Mouse (Mus musculus): ENCODE measurements around the gene Tet1. TPM values are rescaled to one million over a fixed set of nuclear protein-coding genes. Genes with fewer than 3 reads are reported as not detected.
A peak's percentile ranks its signal among the peaks of the same experiment; 100 is the strongest.
"Not testable (repeated sequence)": the region's sequence is repeated elsewhere in the genome, so short reads cannot be mapped to it uniquely, and the experiment has no call there.

Tet1 gene
- polyA plus RNA-seq (2015; fragmentation: Nextera tagmentation; extraction: Ambion mirVana) = 22.7 and 26.9 TPM in 2 replicates

GRCm38 (mm10) chr10:62908896-62909295 is at the start of gene Tet1:
Tet1 (minus strand) TSS chr10:62908996.
- not testable (repeated sequence) for H3K4me3 ChIP-seq (ENCODE audit: low read length); H3K4me1 ChIP-seq (ENCODE audit: control insufficient read depth, insufficient read depth, low read length); H3K4me2 ChIP-seq (ENCODE audit: low read depth, low read length); H3K27ac ChIP-seq (ENCODE audit: low read length); H3K36me3 ChIP-seq (ENCODE audit: control insufficient read depth, insufficient read depth); H3K9me3 ChIP-seq (replicated peaks; ENCODE audit: control insufficient read depth, low read length); H3K9ac ChIP-seq (ENCODE audit: low read length); H3K27me3 ChIP-seq (ENCODE audit: control insufficient read depth, insufficient read depth, low read length); ATAC-seq (replicated peaks; ENCODE audit: extremely low read depth, insufficient read depth, low FRiP score)
- WGBS = no CpG with 5 or more reads among the region's 1 CpGs

- WGBS = 95% methylated on average over 7 of the region's 7 CpGs
- no peak overlapping the region for H3K9ac ChIP-seq (ENCODE audit: low read length)
- H3K4me1 ChIP-seq (ENCODE audit: control insufficient read depth, insufficient read depth, low read length) = 0 out of 2 replicates have a peak, but pooled peaks cover 2% of the 10 kb centered on the region
- peaks cover 21% of the 10 kb centered on the region for H3K36me3 ChIP-seq (ENCODE audit: control insufficient read depth, insufficient read depth)
- ATAC-seq (replicated peaks; ENCODE audit: extremely low read depth, insufficient read depth, low FRiP score) = no peak
- H3K9me3 ChIP-seq (replicated peaks; ENCODE audit: control insufficient read depth, low read length) = no peaks in the 10 kb centered on the region
- H3K27me3 ChIP-seq (ENCODE audit: control insufficient read depth, insufficient read depth, low read length) = no peaks in the 10 kb centered on the region
- H3K27ac ChIP-seq (ENCODE audit: low read length) = no peak overlapping the region
- H3K4me2 ChIP-seq (ENCODE audit: low read depth, low read length) = no peak overlapping the region
- H3K4me3 ChIP-seq (ENCODE audit: low read length) = no peak overlapping the region
These were observed 39.8 kb upstream of the Tet1 start for GRCm38 (mm10) chr10:62948551-62948950.

- peak within 1 kb of the TSS; percentile 61 for H3K4me3 ChIP-seq (ENCODE audit: low read length)
- H3K4me2 ChIP-seq (ENCODE audit: low read depth, low read length) = peak within 1 kb of the TSS; percentile 72
- under 1% methylated on average over 68 of the region's 68 CpGs for WGBS
- no peaks in the 10 kb centered on the region for H3K9me3 ChIP-seq (replicated peaks; ENCODE audit: control insufficient read depth, low read length)
- H3K9ac ChIP-seq (ENCODE audit: low read length) = peak within 1 kb of the TSS; percentile 77
- H3K36me3 ChIP-seq (ENCODE audit: control insufficient read depth, insufficient read depth) = peaks cover 17% of the 10 kb centered on the region
- peak within 1 kb of the TSS; percentile 74 for H3K27ac ChIP-seq (ENCODE audit: low read length)
- H3K4me1 ChIP-seq (ENCODE audit: control insufficient read depth, insufficient read depth, low read length) = 0 out of 2 replicates have a peak, but pooled peaks cover 2% of the 10 kb centered on the region
- no peaks in the 10 kb centered on the region for H3K27me3 ChIP-seq (ENCODE audit: control insufficient read depth, insufficient read depth, low read length)
- peak; percentile 88 for ATAC-seq (replicated peaks; ENCODE audit: extremely low read depth, insufficient read depth, low FRiP score)
These were observed 38.1 kb upstream of the Tet1 start, which contains the start of gene Dna2 for GRCm38 (mm10) chr10:62946738-62947471. Dna2 (plus strand) TSS chr10:62947026.

- peaks cover 13% of the 10 kb centered on the region for H3K36me3 ChIP-seq (ENCODE audit: control insufficient read depth, insufficient read depth)
- 83% methylated on average over 10 of the region's 10 CpGs for WGBS
- ATAC-seq (replicated peaks; ENCODE audit: extremely low read depth, insufficient read depth, low FRiP score) = no peak
These were observed 36.3 kb upstream of the Tet1 start for GRCm38 (mm10) chr10:62944975-62945580.

GRCm38 (mm10) chr10:62932381-62932780 is 23.6 kb upstream of the Tet1 start:
- no peak overlapping the region for H3K4me2 ChIP-seq (ENCODE audit: low read depth, low read length)
- WGBS = 97% methylated on average over 1 of the region's 1 CpGs
- H3K9me3 ChIP-seq (replicated peaks; ENCODE audit: control insufficient read depth, low read length) = no peaks in the 10 kb centered on the region
- no peak for ATAC-seq (replicated peaks; ENCODE audit: extremely low read depth, insufficient read depth, low FRiP score)
- H3K27ac ChIP-seq (ENCODE audit: low read length) = no peak overlapping the region
- no peaks in the 10 kb centered on the region for H3K27me3 ChIP-seq (ENCODE audit: control insufficient read depth, insufficient read depth, low read length)
- peaks cover 35% of the 10 kb centered on the region for H3K36me3 ChIP-seq (ENCODE audit: control insufficient read depth, insufficient read depth)
- no peaks in the 10 kb centered on the region for H3K4me1 ChIP-seq (ENCODE audit: control insufficient read depth, insufficient read depth, low read length)
- no peak overlapping the region for H3K9ac ChIP-seq (ENCODE audit: low read length)
- no peak overlapping the region for H3K4me3 ChIP-seq (ENCODE audit: low read length)

More at GRCm38 (mm10) chr10:62944975-62945580, 36.3 kb upstream of the Tet1 start:
- no peak overlapping the region for H3K4me2 ChIP-seq (ENCODE audit: low read depth, low read length)
- H3K27me3 ChIP-seq (ENCODE audit: control insufficient read depth, insufficient read depth, low read length) = no peaks in the 10 kb centered on the region
- H3K9me3 ChIP-seq (replicated peaks; ENCODE audit: control insufficient read depth, low read length) = no peaks in the 10 kb centered on the region
- H3K4me1 ChIP-seq (ENCODE audit: control insufficient read depth, insufficient read depth, low read length) = 0 out of 2 replicates have a peak, but pooled peaks cover 2% of the 10 kb centered on the region
- no peak overlapping the region for H3K27ac ChIP-seq (ENCODE audit: low read length)
- no peak overlapping the region for H3K4me3 ChIP-seq (ENCODE audit: low read length)
- H3K9ac ChIP-seq (ENCODE audit: low read length) = no peak overlapping the region

GRCm38 (mm10) chr10:62924096-62924635 is 15.4 kb upstream of the Tet1 start:
- H3K4me2 ChIP-seq (ENCODE audit: low read depth, low read length) = no peak overlapping the region
- H3K4me3 ChIP-seq (ENCODE audit: low read length) = no peak overlapping the region
- no peaks in the 10 kb centered on the region for H3K27me3 ChIP-seq (ENCODE audit: control insufficient read depth, insufficient read depth, low read length)
- no peaks in the 10 kb centered on the region for H3K9me3 ChIP-seq (replicated peaks; ENCODE audit: control insufficient read depth, low read length)
- H3K9ac ChIP-seq (ENCODE audit: low read length) = no peak overlapping the region
- H3K36me3 ChIP-seq (ENCODE audit: control insufficient read depth, insufficient read depth) = peaks cover 13% of the 10 kb centered on the region
- ATAC-seq (replicated peaks; ENCODE audit: extremely low read depth, insufficient read depth, low FRiP score) = no peak
- H3K4me1 ChIP-seq (ENCODE audit: control insufficient read depth, insufficient read depth, low read length) = peaks cover 11% of the 10 kb centered on the region
- H3K27ac ChIP-seq (ENCODE audit: low read length) = no peak overlapping the region
- 90% methylated on average over 4 of the region's 4 CpGs for WGBS

GRCm38 (mm10) chr10:62920766-62921156 is 12.0 kb upstream of the Tet1 start:
- Histone ChIP-seq H3K4me1 (ENCODE audit: control insufficient read depth, insufficient read depth, low read length) (peaks cover 11% of the 10 kb centered on the region), H3K27me3 (ENCODE audit: control insufficient read depth, insufficient read depth, low read length) (no peaks in the 10 kb centered on the region), H3K9ac (ENCODE audit: low read length) (peak overlapping the region; percentile 91), H3K36me3 (ENCODE audit: control insufficient read depth, insufficient read depth) (no peaks in the 10 kb centered on the region), H3K4me2 (ENCODE audit: low read depth, low read length) (peak overlapping the region; percentile 84), H3K9me3 (replicated peaks; ENCODE audit: control insufficient read depth, low read length) (no peaks in the 10 kb centered on the region), H3K4me3 (ENCODE audit: low read length) (peak overlapping the region; percentile 85), H3K27ac (ENCODE audit: low read length) (peak overlapping the region; percentile 83)
- under 1% methylated on average over 29 of the region's 29 CpGs for WGBS
- peak; percentile 64 for ATAC-seq (replicated peaks; ENCODE audit: extremely low read depth, insufficient read depth, low FRiP score)

GRCm38 (mm10) chr10:62919925-62920765 is 11.3 kb upstream of the Tet1 start, which contains the start of gene Slc25a16:
Slc25a16 (plus strand) TSS chr10:62920633.
- Histone ChIP-seq H3K4me1 (ENCODE audit: control insufficient read depth, insufficient read depth, low read length) (peaks cover 11% of the 10 kb centered on the region), H3K36me3 (ENCODE audit: control insufficient read depth, insufficient read depth) (no peaks in the 10 kb centered on the region), H3K27ac (ENCODE audit: low read length) (peak within 1 kb of the TSS; percentile 83), H3K4me2 (ENCODE audit: low read depth, low read length) (peak within 1 kb of the TSS; percentile 96), H3K27me3 (ENCODE audit: control insufficient read depth, insufficient read depth, low read length) (no peaks in the 10 kb centered on the region), H3K9me3 (replicated peaks; ENCODE audit: control insufficient read depth, low read length) (no peaks in the 10 kb centered on the region), H3K4me3 (ENCODE audit: low read length) (peak within 1 kb of the TSS; percentile 85), H3K9ac (ENCODE audit: low read length) (peak within 1 kb of the TSS; percentile 91)
- ATAC-seq (replicated peaks; ENCODE audit: extremely low read depth, insufficient read depth, low FRiP score) = peak; percentile 96
- WGBS = 4% methylated on average over 50 of the region's 50 CpGs
